Mouse (Mus musculus): ENCODE measurements at regions not wholly inside any gene's neighbourhood (a gene's known extent, or its start where the extent isn't known, plus 50 kb on each side); places are given as distances from the start of the nearest gene placed in this dataset.

DNA sequence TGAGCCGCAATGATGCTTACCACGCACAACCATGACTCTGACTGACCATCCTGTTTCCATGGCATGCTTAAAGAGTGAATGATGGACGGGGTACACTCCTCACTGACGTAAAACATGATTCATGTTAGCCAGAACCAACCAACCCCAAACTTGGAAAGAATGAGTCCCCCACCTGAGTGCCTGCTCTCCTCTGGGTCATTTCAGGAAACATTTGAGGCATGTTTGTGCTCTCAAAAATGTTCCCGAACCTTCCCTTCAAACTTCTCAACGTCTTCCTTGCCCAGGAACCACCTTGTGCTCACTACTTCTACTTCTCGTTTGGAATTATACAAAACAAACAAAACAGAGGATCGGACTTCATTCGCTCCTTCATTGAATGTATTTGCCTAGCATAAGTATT lies 95.7 kb downstream of the Tmco5 start:
- TF ChIP-seq GATA1 (IDR thresholded peaks at IDR 0.05; ENCODE audit: borderline replicate concordance, low read length): no peak
- TF ChIP-seq FLI1 (IDR thresholded peaks at IDR 0.05; ENCODE audit: low read length): no peak

Data from megakaryocyte, embryonic 14.5 days (primary cell).